Mouse (Mus musculus) CH12.LX (cell line): ENCODE results near the gene Ate1. TPM values are rescaled to one million over a fixed set of nuclear protein-coding genes. Genes with fewer than 3 reads are reported as not detected.

Experiments used
- DNase-seq: peaks from one replicate; pipeline ENCODE4 v3.0.0-alpha.2; 2013; ENCODE audit errors: extremely low read depth
- H3K27ac ChIP-seq: 2 replicates; pipeline ENCODE4 v1.5.1; 2012; ENCODE audit warnings: low read depth, mild to moderate bottlenecking, control low read depth, moderate library complexity; ENCODE audit not compliant: insufficient read depth
- H3K27me3 ChIP-seq: replicated peaks from 2 replicates; pipeline ENCODE3; 2012; ENCODE audit warnings: inconsistent platforms
- H3K36me3 ChIP-seq, 2 experiments: replicated peaks in 1 of 2; 2 replicates each; pipeline versions ENCODE3 to v1.6.1; 2012; ENCODE audit warnings: inconsistent platforms in 1 of 2, low read length in 1 of 2, mild to moderate bottlenecking in 1 of 2, mixed read lengths in 1 of 2, moderate library complexity in 1 of 2; ENCODE audit not compliant: control insufficient read depth in 1 of 2, insufficient read depth in 1 of 2
- H3K4me1 ChIP-seq, 2 experiments: 2 replicates each; pipeline ENCODE4 v1.6.1; 2012; ENCODE audit warnings: inconsistent platforms in 1 of 2, moderate library complexity in 1 of 2; ENCODE audit not compliant: insufficient read depth in 2 of 2, control insufficient read depth in 1 of 2
- H3K4me2 ChIP-seq: 2 replicates; pipeline ENCODE4 v1.6.1; 2012; ENCODE audit warnings: low read depth, mild to moderate bottlenecking, control low read depth; ENCODE audit not compliant: poor library complexity, insufficient read depth, severe bottlenecking
- H3K4me3 ChIP-seq, 3 experiments: fragments of 150-350 bp in 1 of 3; sonication (generic) in 1 of 3; replicated peaks in 1 of 3; 2 replicates each; pipeline versions ENCODE3 to v1.5.1; 2011 to 2012; ENCODE audit warnings: low read depth in 2 of 3, low read length in 2 of 3, mild to moderate bottlenecking in 2 of 3, moderate library complexity in 2 of 3, control low read depth in 1 of 3, improper control_type of control experiment in 1 of 3, inconsistent platforms in 1 of 3, mixed read lengths in 1 of 3; ENCODE audit not compliant: poor library complexity in 1 of 3
- H3K79me2 ChIP-seq: replicated peaks from 2 replicates; pipeline ENCODE4 v1.6.1; 2012; ENCODE audit warnings: mild to moderate bottlenecking, moderate library complexity; ENCODE audit not compliant: control insufficient read depth, poor library complexity, insufficient read depth, severe bottlenecking; ENCODE audit errors: extremely low read depth
- H3K9ac ChIP-seq: 2 replicates; pipeline ENCODE4 v1.6.1; 2012; ENCODE audit warnings: low read depth, mild to moderate bottlenecking, control low read depth, moderate library complexity; ENCODE audit not compliant: insufficient read depth
- H3K9me3 ChIP-seq: replicated peaks from 2 replicates; pipeline ENCODE3; 2012; ENCODE audit warnings: low read length, inconsistent platforms, mixed read lengths
- BHLHE40 ChIP-seq: IDR thresholded peaks from 2 replicates; pipeline ENCODE4 v1.6.1; 2011; ENCODE audit warnings: mild to moderate bottlenecking, low read depth, low read length, improper control_type of control experiment
- CHD1 ChIP-seq: IDR thresholded peaks from 2 replicates; pipeline ENCODE4 v1.6.1; 2012; ENCODE audit warnings: low read depth, low read length, improper control_type of control experiment, inconsistent platforms
- CHD2 ChIP-seq: IDR thresholded peaks from 2 replicates; pipeline ENCODE4 v1.6.1; 2011; ENCODE audit warnings: low read length, improper control_type of control experiment
- E2F4 ChIP-seq: IDR thresholded peaks from 2 replicates; pipeline ENCODE4 v1.6.1; 2011; ENCODE audit warnings: low read depth, low read length, improper control_type of control experiment; ENCODE audit not compliant: insufficient replicate concordance
- ELF1 ChIP-seq: IDR thresholded peaks from 2 replicates; pipeline ENCODE4 v1.6.1; 2014; ENCODE audit warnings: low read depth, mild to moderate bottlenecking, inconsistent platforms, low read length, improper control_type of control experiment
- EP300 ChIP-seq: IDR thresholded peaks from 2 replicates; pipeline ENCODE4 v1.6.1; 2011; ENCODE audit warnings: low read length, improper control_type of control experiment
- HCFC1 ChIP-seq: IDR thresholded peaks from 2 replicates; pipeline ENCODE4 v1.6.1; 2012; ENCODE audit warnings: low read depth, mild to moderate bottlenecking, inconsistent platforms, low read length, improper control_type of control experiment
- KAT2A ChIP-seq: IDR thresholded peaks from 2 replicates; pipeline ENCODE4 v1.6.1; 2012; ENCODE audit warnings: low read length, improper control_type of control experiment, inconsistent platforms; ENCODE audit not compliant: insufficient replicate concordance
- MAFK ChIP-seq: IDR thresholded peaks from 2 replicates; pipeline ENCODE4 v1.6.1; 2011; ENCODE audit warnings: low read length, improper control_type of control experiment; ENCODE audit not compliant: insufficient replicate concordance
- MAX ChIP-seq: IDR thresholded peaks from 2 replicates; pipeline ENCODE4 v1.6.1; 2011; ENCODE audit warnings: low read length, improper control_type of control experiment
- MAZ ChIP-seq: IDR thresholded peaks from 2 replicates; pipeline ENCODE4 v1.6.1; 2012; ENCODE audit warnings: low read depth, mild to moderate bottlenecking, inconsistent platforms, low read length, improper control_type of control experiment, moderate library complexity
- MEF2A ChIP-seq: IDR thresholded peaks from 2 replicates; pipeline ENCODE4 v1.6.1; 2014; ENCODE audit warnings: low read depth, mild to moderate bottlenecking, inconsistent platforms, low read length, improper control_type of control experiment, borderline replicate concordance
- NELFE ChIP-seq: IDR thresholded peaks from 2 replicates; pipeline ENCODE4 v1.6.1; 2011; ENCODE audit warnings: low read depth, low read length, improper control_type of control experiment
- PAX5 ChIP-seq: IDR thresholded peaks from 2 replicates; pipeline ENCODE4 v1.6.1; 2012; ENCODE audit warnings: low read length, inconsistent platforms, mixed read lengths
- POLR2A ChIP-seq: IDR thresholded peaks from 2 replicates; pipeline ENCODE4 v1.6.1; 2011; ENCODE audit warnings: low read depth, mild to moderate bottlenecking, improper control_type of control experiment, low read length
- POLR2AphosphoS2 ChIP-seq: IDR thresholded peaks from 2 replicates; pipeline ENCODE4 v1.6.1; 2011; ENCODE audit warnings: low read depth, low read length, improper control_type of control experiment
- RAD21 ChIP-seq: IDR thresholded peaks from 2 replicates; pipeline ENCODE4 v1.6.1; 2011; ENCODE audit warnings: low read depth, mild to moderate bottlenecking, low read length, improper control_type of control experiment, moderate library complexity
- RCOR1 ChIP-seq: conservative IDR thresholded peaks from 2 replicates; pipeline ENCODE4 v1.6.1; 2012; ENCODE audit warnings: low read depth, mild to moderate bottlenecking, inconsistent platforms, low read length, improper control_type of control experiment
- SMC3 ChIP-seq: IDR thresholded peaks from 2 replicates; pipeline ENCODE4 v1.6.1; 2011; ENCODE audit warnings: low read depth, low read length, improper control_type of control experiment
- TCF12 ChIP-seq: IDR thresholded peaks from 2 replicates; pipeline ENCODE4 v1.6.1; 2014; ENCODE audit warnings: low read depth, mild to moderate bottlenecking, inconsistent platforms, low read length, improper control_type of control experiment
- UBTF ChIP-seq: IDR thresholded peaks from 2 replicates; pipeline ENCODE4 v1.6.1; 2012; ENCODE audit warnings: low read depth, mild to moderate bottlenecking, inconsistent platforms, low read length, improper control_type of control experiment, moderate library complexity
- USF2 ChIP-seq: conservative IDR thresholded peaks from 2 replicates; pipeline ENCODE4 v1.6.1; 2011; ENCODE audit warnings: low read depth, low read length, improper control_type of control experiment
- ZKSCAN1 ChIP-seq: IDR thresholded peaks from 2 replicates; pipeline ENCODE4 v1.6.1; 2012; ENCODE audit warnings: low read depth, inconsistent platforms, low read length, improper control_type of control experiment, borderline replicate concordance
- ZMIZ1 ChIP-seq: IDR thresholded peaks from 2 replicates; pipeline ENCODE4 v1.6.1; 2012; ENCODE audit warnings: low read depth, mild to moderate bottlenecking, inconsistent platforms, low read length, improper control_type of control experiment
- ZNF384 ChIP-seq: IDR thresholded peaks from 2 replicates; pipeline ENCODE4 v1.6.1; 2012; ENCODE audit warnings: low read depth, low read length, improper control_type of control experiment, inconsistent platforms
- dilution Hi-C: fragments of 300-500 bp; cut with MboI; formaldehyde crosslinking; loops from 2 replicates; pipeline ENCODE4 v1.14.3; 2020; ENCODE audit warnings: low sequenced_read_pairs; ENCODE audit not compliant: extremely low pct_unique_long_range_greater_than_20kb, extremely low pct_ligation_motif_present
- in situ Hi-C: fragments of 300-500 bp; cut with MboI; formaldehyde crosslinking; loops from 3 replicates; pipeline ENCODE4 v1.14.3; 2019; ENCODE audit warnings: low sequenced_read_pairs, low pct_ligation_motif_present, low pct_unique_long_range_greater_than_20kb, mixed read lengths
- polyA plus RNA-seq: library from polyadenylated mRNA; unstranded; fragments of >175 nt; gene quantifications from 2 replicates; pipeline ENCODE4 v1.2.1, GENCODE M21; 2012; ENCODE audit warnings: low read depth; ENCODE audit not compliant: insufficient read length
- total RNA-seq, 2 experiments: library from RNA; depleted of rRNA; stranded (reverse); fragments of 300-350 nt in 1 of 2; fragments of >200 nt in 1 of 2; gene quantifications; 2 replicates each; pipeline ENCODE4 v1.2.3; 2012 to 2014

Ate1 gene
- total and polyA plus RNA-seq, 3 experiments, result 12.2 to 15.4 (median 14.3) TPM

DNA sequence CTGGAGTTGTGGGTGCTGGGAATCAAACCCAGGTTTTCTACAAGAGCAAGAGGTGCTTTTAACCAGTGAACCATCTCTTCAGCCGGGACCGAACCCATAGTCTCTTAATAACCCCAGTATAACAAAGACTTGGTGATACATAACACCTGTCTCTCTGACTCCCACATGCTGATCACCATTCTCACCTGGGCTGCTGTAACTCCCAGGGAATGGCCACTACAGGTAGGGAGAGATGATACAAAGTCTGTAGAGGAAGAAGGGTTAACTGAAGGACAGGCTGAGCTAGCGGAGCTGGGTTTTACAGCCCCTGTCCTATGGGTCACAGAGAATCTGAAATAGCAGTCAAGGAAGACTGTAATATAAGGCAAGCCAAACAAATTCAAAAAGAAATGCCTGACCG is 23.0 kb upstream of the Ate1 start:
- Histone ChIP-seq H3K4me3 (no peak overlapping the region), H3K9ac (no peak overlapping the region), H3K4me1 (peaks cover 10 to 21% of the 10 kb centered on the region in 2 experiments; a peak in 3 of 4 replicates), H3K27me3 (no peaks in the 10 kb centered on the region), H3K79me2 (peaks cover 38% of the 10 kb centered on the region), H3K4me2 (no peak overlapping the region), H3K9me3 (no peaks in the 10 kb centered on the region), H3K27ac (no peak overlapping the region), H3K36me3 (peaks cover 46 to 70% of the 10 kb centered on the region in 2 experiments)
- in situ Hi-C loops, result no loop called here
- DNase-seq, result no peak
- dilution Hi-C loops, result no loop called here
- no peak for TF ChIP-seq PAX5
- no peak for TF ChIP-seq MAX
- no peak for TF ChIP-seq SMC3
- no peak for TF ChIP-seq USF2
- TF ChIP-seq RCOR1, result no peak
- no peak for TF ChIP-seq POLR2A
- TF ChIP-seq ZKSCAN1, result no peak
- no peak for TF ChIP-seq ZNF384
- no peak for TF ChIP-seq TCF12
- no peak for TF ChIP-seq NELFE
- TF ChIP-seq EP300, result no peak
- no peak for TF ChIP-seq BHLHE40
- TF ChIP-seq POLR2AphosphoS2, result no peak
- no peak for TF ChIP-seq ZMIZ1
- no peak for TF ChIP-seq RAD21
- TF ChIP-seq UBTF, result no peak
- TF ChIP-seq CHD1, result no peak
- TF ChIP-seq MAZ, result no peak
- TF ChIP-seq KAT2A, result no peak
- TF ChIP-seq HCFC1, result no peak

DNA sequence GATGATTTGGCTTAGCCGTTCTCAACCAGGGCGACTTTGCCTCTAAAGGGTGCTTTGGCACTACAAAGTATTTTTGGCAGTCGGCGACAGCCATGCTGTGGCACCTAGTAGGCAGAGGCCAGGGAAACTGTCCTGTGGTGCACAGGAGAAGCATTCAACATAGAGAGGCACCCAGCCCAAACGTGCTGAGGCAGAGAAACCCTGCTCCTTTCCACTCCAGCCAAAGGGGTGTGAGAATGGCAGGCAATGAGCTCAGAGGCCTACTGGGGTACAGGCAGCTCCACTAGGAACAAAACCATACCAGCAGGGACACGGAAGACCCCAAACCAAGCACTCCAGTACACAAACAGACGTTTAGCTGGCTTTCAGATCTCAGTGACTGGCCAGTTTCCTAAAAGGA is 20.0 kb upstream of the Ate1 start:
- H3K79me2 ChIP-seq, result peaks cover 24% of the 10 kb centered on the region
- dilution Hi-C loops, result no loop called here
- DNase-seq, result no peak

More for the DNA sequence above, 20.0 kb upstream of the Ate1 start:
- Histone ChIP-seq H3K4me3 (no peak overlapping the region), H3K27ac (no peak overlapping the region), H3K9me3 (no peaks in the 10 kb centered on the region), H3K9ac (no peak overlapping the region), H3K4me2 (no peak overlapping the region), H3K4me1 (peaks cover 0 to 8% of the 10 kb centered on the region in 2 experiments; a peak in 2 of 4 replicates), H3K36me3 (peaks cover 63 to 96% of the 10 kb centered on the region in 2 experiments), H3K27me3 (no peaks in the 10 kb centered on the region)
- no peak for TF ChIP-seq E2F4
- no peak for TF ChIP-seq MAFK
- TF ChIP-seq POLR2A, result no peak
- TF ChIP-seq ZKSCAN1, result no peak
- TF ChIP-seq CHD2, result no peak
- TF ChIP-seq MEF2A, result no peak
- no peak for TF ChIP-seq MAZ
- no peak for TF ChIP-seq ELF1
- TF ChIP-seq NELFE, result no peak
- no peak for TF ChIP-seq USF2
- in situ Hi-C loops, result no loop called here
